Mouse (Mus musculus) stomach, embryonic 16.5 days (tissue): Measurements from ENCODE around the gene Olfr462. TPM values are rescaled to one million over a fixed set of nuclear protein-coding genes. Genes with fewer than 3 reads are reported as not detected.

Experiments
- ATAC-seq: fragments of 200-750 bp; cut with Nextera tagmentation; 2 replicates; pipeline ENCODE4 v1.8.0; 2017; ENCODE audit warnings: moderate number of reproducible peaks, moderate TSS enrichment; ENCODE audit not compliant: insufficient read depth, low FRiP score
- H3K27ac ChIP-seq: fragments of 300-500 bp; sonication (generic); 2 replicates; pipeline ENCODE4 v1.5.1; 2014; ENCODE audit warnings: low read length
- H3K27me3 ChIP-seq: fragments of 300-500 bp; sonication (generic); 2 replicates; pipeline ENCODE4 v1.6.1; 2014; ENCODE audit warnings: low read length, control low read depth, mixed read lengths; ENCODE audit not compliant: control insufficient read depth, insufficient read depth
- H3K36me3 ChIP-seq: fragments of 300-500 bp; sonication (generic); 2 replicates; pipeline ENCODE4 v1.6.1; 2014; ENCODE audit warnings: low read length; ENCODE audit not compliant: control insufficient read depth, insufficient read depth
- H3K4me1 ChIP-seq: fragments of 300-500 bp; sonication (generic); 2 replicates; pipeline ENCODE4 v1.6.1; 2014; ENCODE audit warnings: low read length, control low read depth, mixed read lengths; ENCODE audit not compliant: control insufficient read depth, insufficient read depth
- H3K4me2 ChIP-seq: fragments of 300-500 bp; sonication (generic); 2 replicates; pipeline ENCODE4 v1.6.1; 2014; ENCODE audit warnings: low read depth, low read length, mixed read lengths
- H3K4me3 ChIP-seq: fragments of 300-500 bp; sonication (generic); replicated peaks from 2 replicates; pipeline ENCODE4 v1.5.1; 2014; ENCODE audit warnings: mild to moderate bottlenecking, low read length
- H3K9ac ChIP-seq: fragments of 300-500 bp; sonication (generic); 2 replicates; pipeline ENCODE4 v1.6.1; 2014; ENCODE audit warnings: low read length
- H3K9me3 ChIP-seq: fragments of 300-500 bp; sonication (generic); replicated peaks from 2 replicates; pipeline ENCODE4 v1.6.1; 2016; ENCODE audit warnings: low read length, control low read depth; ENCODE audit not compliant: control insufficient read depth
- WGBS: fragments of 180-500 bp; shearing (Covaris S2); extraction: QIAGEN DNeasy Blood & Tissue Kit; methylation state at CpG from one replicate; pipeline ENCODE4 v1.1.7; 2014; 5-methylcytosine and 5-hydroxymethylcytosine counted together
- polyA plus RNA-seq: library from polyadenylated mRNA; unstranded; fragments of >200 nt; fragmentation: Nextera tagmentation; extraction: Ambion mirVana; gene quantifications from 2 replicates; pipeline ENCODE4 v1.2.1, GENCODE M21; 2015

Gene Olfr462
- polyA plus RNA-seq, 1 experiment from 2014 or later, result not detected

DNA sequence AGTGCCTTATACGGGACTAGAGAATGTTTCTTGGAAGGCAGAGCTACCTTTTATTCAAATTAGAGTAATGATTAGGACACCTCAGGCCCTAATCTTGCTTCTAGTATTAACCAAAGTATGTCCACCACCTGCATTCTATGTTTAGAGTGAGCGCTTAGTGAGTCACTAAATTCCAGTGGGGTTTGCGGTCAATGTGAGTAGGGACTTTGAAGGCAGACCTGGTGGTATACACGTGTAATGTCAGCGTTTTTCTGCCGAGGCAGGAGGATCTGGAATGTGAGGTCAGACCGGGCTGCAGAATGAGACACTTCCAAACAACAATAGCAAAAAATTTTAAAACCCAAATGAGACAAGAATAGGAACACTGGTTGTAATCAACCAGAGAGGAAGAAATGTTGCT lies 37.5 kb downstream of the Olfr462 start:
- Histone ChIP-seq H3K36me3 (no peaks in the 10 kb centered on the region), H3K9me3 (no peaks in the 10 kb centered on the region), H3K4me2 (no peak overlapping the region), H3K27me3 (no peaks in the 10 kb centered on the region), H3K27ac (no peak overlapping the region), H3K4me3 (no peak overlapping the region), H3K9ac (no peak overlapping the region), H3K4me1 (peaks cover 7% of the 10 kb centered on the region)
- ATAC-seq, result no peak
- WGBS, result 83% methylated on average over 7 of the region's 7 CpGs

DNA sequence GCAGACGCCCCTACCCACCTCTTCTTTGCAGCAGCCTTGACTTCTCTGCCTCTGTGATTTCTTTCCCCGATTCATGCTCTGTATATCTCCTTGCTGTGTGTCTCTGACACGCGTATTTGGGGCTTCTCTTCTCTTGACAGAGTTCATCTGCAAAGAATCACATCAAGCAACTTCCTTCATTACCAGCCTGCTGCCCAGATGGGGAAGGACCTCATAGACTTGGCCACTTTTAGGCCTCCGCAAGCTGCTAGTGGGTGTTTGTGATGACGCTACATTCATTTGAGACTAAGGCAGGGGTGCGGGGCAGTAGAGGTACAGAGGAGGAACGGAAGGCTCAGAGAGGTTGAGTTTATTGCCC lies 38.5 kb downstream of the Olfr462 start:
- WGBS, result 31% methylated on average over 8 of the region's 8 CpGs

DNA sequence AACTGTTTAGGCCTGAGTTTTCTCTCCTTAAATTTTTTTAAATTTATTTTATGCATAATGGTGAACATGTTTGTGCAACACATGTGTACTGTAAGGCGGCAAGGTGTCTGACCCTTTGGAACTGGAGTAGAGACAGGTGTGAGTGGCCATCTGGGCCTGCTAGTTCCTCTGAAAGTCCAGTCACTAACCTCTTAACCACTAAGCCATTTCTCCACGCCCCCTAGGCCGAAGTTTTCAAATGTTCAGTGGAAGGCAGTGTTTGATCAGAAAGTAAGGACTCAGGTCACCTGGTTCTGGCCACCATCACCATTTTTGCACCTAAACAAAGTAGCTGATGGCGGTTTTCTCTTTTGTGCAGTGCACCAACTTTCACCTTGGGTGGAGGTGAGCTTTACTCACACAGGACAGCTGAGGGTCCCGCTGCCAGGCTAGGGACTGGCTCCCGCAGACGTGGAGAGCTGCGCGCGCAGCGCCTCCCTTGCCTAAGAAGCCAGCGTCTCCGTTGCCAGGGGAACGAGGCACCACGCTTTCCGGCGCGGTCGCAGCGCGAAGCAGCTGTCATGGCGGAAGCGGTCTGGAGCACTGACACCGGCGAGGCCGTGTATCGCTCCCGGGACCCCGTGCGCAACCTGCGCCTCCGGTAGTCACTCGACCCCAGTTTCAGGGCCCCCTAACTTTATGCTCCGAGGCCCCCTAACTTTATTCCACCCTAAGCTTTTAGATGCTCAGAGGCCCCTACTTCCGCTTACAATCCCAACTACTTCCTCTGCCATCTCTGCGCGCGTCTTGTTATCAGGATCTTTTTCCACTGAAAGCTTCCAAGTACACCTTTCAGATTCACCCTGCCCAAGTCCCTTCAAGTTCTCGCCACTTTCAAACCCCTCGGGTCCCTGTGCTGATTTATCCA lies 39.1 kb downstream of the Olfr462 start, which contains the start of gene Mks1:
Gene Mks1, plus strand, starts transcription at position 526 of the 907 bp plus-strand sequence.
- Histone ChIP-seq H3K4me1 (peaks cover 7% of the 10 kb centered on the region), H3K9me3 (no peaks in the 10 kb centered on the region), H3K9ac (peak within 1 kb of the TSS; percentile 63), H3K27me3 (no peaks in the 10 kb centered on the region), H3K36me3 (no peaks in the 10 kb centered on the region), H3K4me2 (peak within 1 kb of the TSS; percentile 88), H3K4me3 (peak within 1 kb of the TSS; percentile 66), H3K27ac (peak within 1 kb of the TSS; percentile 66)
- ATAC-seq, result peak; percentile 94
- WGBS, result 3% methylated on average over 40 of the region's 40 CpGs

More for the DNA sequence above, 38.5 kb downstream of the Olfr462 start:
- H3K36me3 ChIP-seq, result no peaks in the 10 kb centered on the region
- H3K4me1 ChIP-seq, result peaks cover 7% of the 10 kb centered on the region
- H3K27ac ChIP-seq, result peak overlapping the region; percentile 4; the same call in 1 of the 2 replicates
- 0 out of 2 replicates have a peak, but pooled peaks have one; percentile 27 for ATAC-seq
- peak overlapping the region; percentile 63 for H3K9ac ChIP-seq
- H3K9me3 ChIP-seq, result no peaks in the 10 kb centered on the region
- H3K4me3 ChIP-seq, result peak overlapping the region; percentile 66
- no peaks in the 10 kb centered on the region for H3K27me3 ChIP-seq
- H3K4me2 ChIP-seq, result peak overlapping the region; percentile 88

DNA sequence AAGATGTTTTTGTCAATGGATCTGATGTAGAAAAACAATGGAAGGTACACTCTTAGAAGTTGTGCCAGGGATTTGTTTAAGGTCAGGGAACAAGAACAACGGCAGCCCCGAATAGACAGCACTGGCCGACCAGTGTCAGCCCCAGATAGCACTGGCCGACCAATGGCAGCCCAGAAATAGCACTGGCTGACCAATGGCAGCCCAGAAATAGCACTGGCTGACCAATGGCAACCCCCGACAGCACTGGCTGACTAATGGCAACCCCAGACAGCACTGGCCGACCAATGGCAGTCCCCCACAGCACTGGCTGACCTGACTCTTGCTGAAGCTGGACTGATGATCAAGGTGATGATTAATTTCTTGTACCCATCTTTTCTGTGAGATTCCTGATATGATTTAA lies 44.2 kb downstream of the Olfr462 start:
- H3K4me2 ChIP-seq, result no peak overlapping the region
- no peak overlapping the region for H3K27ac ChIP-seq
- peaks cover 4% of the 10 kb centered on the region for H3K4me1 ChIP-seq
- no peak overlapping the region for H3K9ac ChIP-seq
- H3K9me3 ChIP-seq, result no peaks in the 10 kb centered on the region
- H3K36me3 ChIP-seq, result no peaks in the 10 kb centered on the region
- 67% methylated on average over 6 of the region's 6 CpGs for WGBS
- H3K27me3 ChIP-seq, result no peaks in the 10 kb centered on the region
- H3K4me3 ChIP-seq, result no peak overlapping the region
- no peak for ATAC-seq

DNA sequence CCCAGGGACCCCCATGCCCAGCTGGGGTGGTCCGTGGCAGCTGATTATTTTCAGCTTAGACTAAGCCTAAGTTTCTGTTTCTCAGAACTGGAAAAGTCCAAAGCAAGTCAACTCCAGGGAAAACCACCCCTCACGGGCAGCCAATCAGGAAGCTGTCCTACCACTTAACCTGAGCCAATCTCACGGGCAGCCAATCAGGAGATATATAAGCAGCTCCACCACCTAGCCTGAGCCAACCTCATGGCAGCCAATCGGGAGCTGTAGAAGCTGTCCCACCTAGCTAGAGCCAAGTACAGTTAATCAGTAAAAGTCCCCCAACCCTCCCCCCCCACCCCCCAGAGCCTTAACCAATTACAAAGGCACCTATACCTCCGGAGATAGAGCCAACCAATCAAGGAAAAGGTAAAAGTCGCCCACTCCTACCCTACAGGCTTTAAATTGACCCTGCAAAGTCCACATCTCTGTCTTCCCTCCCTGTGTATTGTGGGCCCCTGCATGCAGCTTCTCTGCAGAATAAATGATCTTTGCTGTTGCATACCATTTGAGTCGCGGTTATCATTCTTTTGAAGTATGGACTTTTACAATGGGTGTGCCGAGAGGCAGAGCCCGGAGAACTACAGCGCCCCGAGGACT lies 45.0 kb downstream of the Olfr462 start:
- H3K9ac ChIP-seq, result no peak overlapping the region
- 78% methylated on average over 12 of the region's 12 CpGs for WGBS
- no peak overlapping the region for H3K27ac ChIP-seq
- no peaks in the 10 kb centered on the region for H3K36me3 ChIP-seq
- H3K4me3 ChIP-seq, result no peak overlapping the region
- H3K9me3 ChIP-seq, result no peaks in the 10 kb centered on the region
- H3K4me2 ChIP-seq, result no peak overlapping the region
- no peaks in the 10 kb centered on the region for H3K4me1 ChIP-seq
- H3K27me3 ChIP-seq, result no peaks in the 10 kb centered on the region
- ATAC-seq, result no peak

DNA sequence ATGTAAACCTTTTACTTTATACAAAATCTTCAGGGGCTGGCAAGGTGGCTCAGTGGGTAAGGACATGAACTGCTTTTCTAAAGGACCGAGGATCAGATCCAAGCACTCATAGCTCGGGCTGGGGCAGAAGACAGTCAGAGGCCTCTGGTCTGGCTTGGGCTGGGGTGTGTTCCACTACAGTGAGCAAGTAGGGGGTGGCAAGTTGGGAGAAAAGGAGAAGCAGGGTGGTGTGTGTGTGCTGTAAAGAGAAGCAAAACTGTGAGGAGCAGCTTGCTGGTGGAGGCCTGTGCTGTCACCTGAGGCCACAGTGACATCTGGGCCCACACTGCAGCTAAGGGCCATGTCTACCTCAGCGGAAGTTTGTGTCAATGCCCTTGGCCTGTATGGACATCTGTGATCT lies 50.6 kb downstream of the Olfr462 start:
- Histone ChIP-seq H3K4me2 (no peak overlapping the region), H3K9me3 (no peaks in the 10 kb centered on the region), H3K4me3 (no peak overlapping the region), H3K27me3 (no peaks in the 10 kb centered on the region), H3K27ac (no peak overlapping the region), H3K36me3 (no peaks in the 10 kb centered on the region), H3K9ac (no peak overlapping the region), H3K4me1 (no peaks in the 10 kb centered on the region)
- no peak for ATAC-seq
- 82% methylated on average over 3 of the region's 3 CpGs for WGBS

DNA sequence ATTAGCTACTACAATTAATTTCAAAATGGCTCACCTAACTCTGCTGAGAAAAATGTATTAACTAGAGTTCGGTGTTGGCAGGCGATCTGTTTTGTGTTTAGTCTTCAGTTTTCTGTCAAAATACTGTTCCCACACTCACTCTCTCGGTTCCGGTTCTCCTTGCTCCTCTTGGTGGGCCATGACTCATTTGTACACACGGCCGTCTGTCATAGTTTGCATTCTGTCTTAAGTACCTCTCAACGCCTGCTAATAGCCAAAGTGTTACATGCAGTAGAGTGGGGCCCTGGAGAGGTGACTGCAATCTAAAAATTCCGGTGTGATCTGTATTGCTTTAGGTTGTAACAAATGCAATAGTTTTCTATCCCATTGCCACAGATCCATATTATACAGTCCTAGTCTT lies 51.4 kb downstream of the Olfr462 start:
- no peaks in the 10 kb centered on the region for H3K9me3 ChIP-seq
- H3K4me3 ChIP-seq, result no peak overlapping the region
- no peak overlapping the region for H3K9ac ChIP-seq
- H3K4me2 ChIP-seq, result no peak overlapping the region
- no peak overlapping the region for H3K27ac ChIP-seq
- no peaks in the 10 kb centered on the region for H3K27me3 ChIP-seq
- no peaks in the 10 kb centered on the region for H3K4me1 ChIP-seq
- WGBS, result 57% methylated on average over 8 of the region's 8 CpGs
- ATAC-seq, result no peak
- no peaks in the 10 kb centered on the region for H3K36me3 ChIP-seq
